Mouse (Mus musculus): Measurements from ENCODE around the gene Olfr331.
"Not testable (repeated sequence)": the region's sequence is repeated elsewhere in the genome, so short reads cannot be mapped to it uniquely, and the experiment has no call there.

The Olfr331 gene

DNA sequence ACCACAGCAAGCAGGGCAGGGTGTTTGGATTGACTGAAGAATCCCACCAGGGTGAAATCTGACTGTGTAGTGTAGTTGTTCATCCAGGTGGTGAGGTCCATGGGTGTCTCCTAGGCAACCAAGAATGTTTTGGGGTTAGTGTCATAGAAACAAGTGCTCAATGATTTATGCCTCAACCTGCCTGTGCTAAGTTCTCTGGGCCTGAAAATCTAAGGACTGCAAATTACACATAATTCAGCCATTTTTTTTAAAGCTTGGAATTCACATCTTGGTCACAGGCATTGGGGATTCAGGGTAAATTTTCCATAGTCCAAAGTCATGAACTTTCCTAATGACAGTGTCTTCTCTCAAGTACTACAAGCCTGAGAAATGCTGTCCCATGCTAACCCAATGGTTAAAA is at the start of gene Olfr331:
Gene Olfr331 (minus strand): TSS at position 101 of the 400 bp plus-strand sequence.
- not testable (repeated sequence) for DNase-seq

DNA sequence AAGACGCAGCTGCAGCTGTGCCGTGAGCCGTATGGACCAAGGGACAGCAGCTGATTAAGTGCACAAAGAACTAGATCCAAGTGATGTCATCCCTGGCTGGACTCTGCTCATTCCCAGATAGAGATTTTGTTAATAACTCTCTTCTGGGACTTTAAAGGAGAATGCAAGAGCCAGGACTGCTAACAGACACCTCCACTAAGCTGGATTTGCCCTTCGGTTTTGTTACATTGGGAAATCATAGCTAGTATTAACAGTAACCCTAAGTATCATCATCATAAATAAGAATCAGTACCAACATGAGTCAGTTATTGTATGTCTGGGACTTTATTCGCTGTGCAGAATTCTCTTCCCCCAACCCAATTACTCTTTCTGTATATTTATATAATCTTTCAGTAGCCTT is 44.0 kb upstream of the Olfr331 start, which contains the start of gene Olfr329-ps:
Gene Olfr329-ps (minus strand): TSS at position 101 of the 400 bp plus-strand sequence.
- DNase-seq: no peak

DNA sequence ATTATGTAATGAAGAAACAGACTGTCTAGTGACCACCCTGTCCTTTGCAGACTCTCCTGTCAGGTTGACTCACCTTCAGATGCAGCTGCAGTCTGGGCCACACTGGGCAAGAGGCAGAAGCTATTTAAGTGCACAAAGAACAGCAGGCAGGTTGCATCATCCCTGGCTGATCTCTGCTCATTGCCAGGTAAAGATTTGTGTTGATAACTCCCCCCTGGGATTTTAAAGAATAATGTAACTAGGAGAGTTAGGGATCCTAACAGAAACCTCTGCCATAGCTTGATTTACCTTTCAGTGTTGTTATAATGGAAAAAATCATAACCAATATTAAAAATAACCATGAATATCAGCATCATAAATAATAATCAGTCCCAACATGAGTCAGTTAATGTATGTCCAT is 32.4 kb upstream of the Olfr331 start, which contains the start of gene Olfr330:
Gene Olfr330 (minus strand): TSS at position 101 of the 400 bp plus-strand sequence.
- DNase-seq: not testable (repeated sequence)

DNA sequence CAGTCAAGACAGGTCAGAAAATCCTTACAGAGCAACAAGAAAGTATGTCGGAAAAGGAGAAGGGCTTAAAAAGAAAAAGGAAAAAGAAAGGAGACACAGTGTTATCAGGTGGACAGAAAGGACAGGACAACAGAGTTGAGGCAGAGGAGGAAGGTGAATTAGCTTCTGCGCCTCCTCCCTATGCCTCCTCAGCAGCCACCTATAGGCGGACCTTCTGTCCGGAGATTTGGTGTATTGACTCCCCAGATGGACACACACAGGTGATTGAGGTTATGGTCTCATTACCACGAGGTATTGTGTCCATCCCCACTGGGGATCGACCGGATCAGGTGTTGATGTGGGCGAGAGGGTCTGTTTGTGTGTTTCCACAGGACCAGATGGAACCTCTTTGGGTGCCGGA is 17.4 kb upstream of the Olfr331 start:
- DNase-seq: peak; percentile 96

DNA sequence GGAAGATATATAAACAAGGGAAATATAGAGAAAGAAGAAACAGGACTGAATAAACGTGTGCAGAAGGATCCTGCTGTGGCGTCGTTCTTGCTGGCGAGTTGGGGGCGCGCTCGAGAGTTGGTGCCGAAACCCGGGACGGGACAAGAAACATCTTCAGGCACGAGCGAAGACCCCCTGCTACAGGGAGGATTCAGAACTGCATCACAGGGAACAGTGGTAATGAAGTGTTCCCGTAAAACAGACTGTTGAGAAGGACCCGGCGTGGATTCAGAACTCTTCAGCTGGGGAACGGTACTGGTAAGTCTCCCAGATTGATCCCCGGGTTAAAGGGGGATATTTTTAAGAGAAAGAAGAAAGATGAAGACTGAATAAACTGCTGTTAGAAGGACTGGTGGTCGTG is 16.5 kb upstream of the Olfr331 start:
- peak; percentile 98 for DNase-seq

- peak; percentile 71 for DNase-seq
These were observed 6.7 kb upstream of the Olfr331 start for GRCm38 (mm10) chr11:58509058-58509457.

DNA sequence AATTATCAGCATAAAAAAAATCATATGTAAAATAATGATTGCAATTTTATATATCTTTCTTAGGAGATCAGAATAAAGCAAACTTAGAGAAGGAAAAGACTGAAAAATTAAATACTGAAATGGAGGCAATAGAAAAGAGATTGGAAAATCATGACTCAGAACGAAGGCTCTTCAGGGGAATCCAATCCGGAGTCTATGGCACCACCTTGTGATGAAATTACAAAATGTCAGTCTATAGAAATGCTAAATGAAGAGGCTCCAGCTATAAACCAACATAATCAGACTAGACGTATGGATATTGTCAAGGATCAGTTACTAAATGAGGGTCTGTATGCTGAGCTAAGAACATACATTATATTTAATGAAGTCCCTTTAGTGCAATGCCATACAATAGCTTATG is 3.1 kb downstream of the Olfr331 start:
- DNase-seq: no peak

- DNase-seq: peak; percentile 96
These were observed 3.6 kb downstream of the Olfr331 start for GRCm38 (mm10) chr11:58498761-58499160.

- no peak for DNase-seq
These were observed 9.9 kb downstream of the Olfr331 start, which contains the start of gene Olfr332 for GRCm38 (mm10) chr11:58492455-58492854. TSS of gene Olfr332 (minus strand) at chr11:58492555.

GRCm38 (mm10) chr11:58462170-58462569 is 40.2 kb downstream of the Olfr331 start, which contains the start of gene Olfr30:
TSS of gene Olfr30 (minus strand) at chr11:58462270.
- DNase-seq: peak; percentile 36

GRCm38 (mm10) chr11:58453592-58453991 is 48.8 kb downstream of the Olfr331 start:
- peak; percentile 53 for DNase-seq

- DNase-seq: no peak
These were observed 49.6 kb downstream of the Olfr331 start, which contains the start of gene Lypd9 for GRCm38 (mm10) chr11:58452759-58453158. TSS of gene Lypd9 (minus strand) at chr11:58452923.

All from heart, adult 11 months (tissue).